Mouse (Mus musculus): ENCODE measurements around the gene Fxn.

DNA sequence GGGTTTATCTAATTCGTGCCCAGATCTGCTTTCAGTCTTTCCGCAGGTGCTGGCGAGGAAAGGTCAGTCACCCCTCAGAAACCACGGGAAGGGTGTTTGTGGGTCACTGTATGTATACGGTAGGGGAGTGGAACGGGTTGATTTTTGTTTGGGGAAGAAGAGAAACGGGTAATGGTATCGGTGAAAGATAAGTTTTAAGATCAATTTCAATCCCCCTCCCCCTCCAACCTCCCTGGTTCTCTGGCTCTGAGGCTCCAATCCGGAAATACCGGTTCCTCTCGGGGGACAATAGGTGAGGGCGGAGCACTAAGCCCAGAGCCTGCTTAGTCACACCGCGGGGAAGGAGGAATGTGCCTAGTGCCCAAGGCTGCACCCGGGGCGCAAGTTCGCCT lies 55.1 kb downstream of the Fxn start:
- no peak for TF ChIP-seq CTCF (IDR thresholded peaks at IDR 0.05)
- TF ChIP-seq EP300 (IDR thresholded peaks at IDR 0.05) = peak; percentile 53
